Mouse (Mus musculus): ENCODE measurements at regions not wholly inside any gene's neighbourhood (a gene's known extent, or its start where the extent isn't known, plus 50 kb on each side); places are given as distances from the start of the nearest gene placed in this dataset.

- no peaks in the 10 kb centered on the region for H3K36me3 ChIP-seq (ENCODE audit: control insufficient read depth, insufficient read depth)
- no peak overlapping the region for H3K4me3 ChIP-seq
- H3K79me2 ChIP-seq (ENCODE audit: control insufficient read depth, insufficient read depth) = no peaks in the 10 kb centered on the region
- no peak overlapping the region for H3K4me2 ChIP-seq (ENCODE audit: low read depth)
- no peak for TF ChIP-seq SRF (IDR thresholded peaks at IDR 0.05; ENCODE audit: control insufficient read depth, insufficient read length, low read depth)
- TF ChIP-seq USF1 (IDR thresholded peaks at IDR 0.05; ENCODE audit: low read depth) = no peak
- TF ChIP-seq TCF12 (IDR thresholded peaks at IDR 0.05; ENCODE audit: insufficient read depth, poor library complexity, severe bottlenecking) = no peak
- TF ChIP-seq MYOD1 (IDR thresholded peaks at IDR 0.05; ENCODE audit: control insufficient read depth in 1 of 3, insufficient read length in 2 of 3, low read depth in 2 of 3) = no peak
- TF ChIP-seq CEBPB (IDR thresholded peaks at IDR 0.05; ENCODE audit: insufficient read depth, poor library complexity, severe bottlenecking) = no peak
- no peak for TF ChIP-seq TCF3 (IDR thresholded peaks at IDR 0.05; ENCODE audit: insufficient read length, low read depth)
- TF ChIP-seq MAX (IDR thresholded peaks at IDR 0.05; ENCODE audit: low read depth) = no peak
- no peak for TF ChIP-seq E2F4 (IDR thresholded peaks at IDR 0.05; ENCODE audit: insufficient read depth)
- TF ChIP-seq REST (IDR thresholded peaks at IDR 0.05; ENCODE audit: insufficient read depth, insufficient read length) = no peak
- no peak for TF ChIP-seq POLR2AphosphoS2 (IDR thresholded peaks at IDR 0.05; ENCODE audit: insufficient read length, low read depth)
- H3K27me3 ChIP-seq (ENCODE audit: control insufficient read depth, insufficient read depth, insufficient read length) = no peaks in the 10 kb centered on the region
- H3ac ChIP-seq (ENCODE audit: control insufficient read depth, insufficient read length) = no peak overlapping the region
These were observed 229.5 kb upstream of the Ercc4 start for GRCm38 (mm10) chr16:12880011-12880410.

GRCm38 (mm10) chr16:12880481-12880880 is 229.0 kb upstream of the Ercc4 start:
- H3K4me3 ChIP-seq = no peak overlapping the region
- no peaks in the 10 kb centered on the region for H3K36me3 ChIP-seq (ENCODE audit: control insufficient read depth, insufficient read depth)
- no peak overlapping the region for H3ac ChIP-seq (ENCODE audit: control insufficient read depth, insufficient read length)
- H3K27me3 ChIP-seq (ENCODE audit: control insufficient read depth, insufficient read depth, insufficient read length) = no peaks in the 10 kb centered on the region
- no peaks in the 10 kb centered on the region for H3K79me2 ChIP-seq (ENCODE audit: control insufficient read depth, insufficient read depth)
- no peak overlapping the region for H3K4me2 ChIP-seq (ENCODE audit: low read depth)
- TF ChIP-seq SRF (IDR thresholded peaks at IDR 0.05; ENCODE audit: control insufficient read depth, insufficient read length, low read depth) (no peak), MAX (IDR thresholded peaks at IDR 0.05; ENCODE audit: low read depth) (no peak), MYOD1 (IDR thresholded peaks at IDR 0.05; ENCODE audit: control insufficient read depth in 1 of 3, insufficient read length in 2 of 3, low read depth in 2 of 3) (no peak), TCF12 (IDR thresholded peaks at IDR 0.05; ENCODE audit: insufficient read depth, poor library complexity, severe bottlenecking) (no peak), REST (IDR thresholded peaks at IDR 0.05; ENCODE audit: insufficient read depth, insufficient read length) (no peak), TCF3 (IDR thresholded peaks at IDR 0.05; ENCODE audit: insufficient read length, low read depth) (no peak)

GRCm38 (mm10) chr16:12882690-12883089 is 226.8 kb upstream of the Ercc4 start:
- no peak for TF ChIP-seq SRF (IDR thresholded peaks at IDR 0.05; ENCODE audit: control insufficient read depth, insufficient read length, low read depth)
- no peak for TF ChIP-seq CEBPB (IDR thresholded peaks at IDR 0.05; ENCODE audit: insufficient read depth, poor library complexity, severe bottlenecking)
- no peak for TF ChIP-seq POLR2AphosphoS2 (IDR thresholded peaks at IDR 0.05; ENCODE audit: insufficient read length, low read depth)
- no peak for TF ChIP-seq TCF3 (IDR thresholded peaks at IDR 0.05; ENCODE audit: insufficient read length, low read depth)
- TF ChIP-seq REST (IDR thresholded peaks at IDR 0.05; ENCODE audit: insufficient read depth, insufficient read length) = no peak
- no peak for TF ChIP-seq E2F4 (IDR thresholded peaks at IDR 0.05; ENCODE audit: insufficient read depth)
- no peak for TF ChIP-seq MYOG (IDR thresholded peaks at IDR 0.05; ENCODE audit: control insufficient read depth in 1 of 3, insufficient read depth in 1 of 3, insufficient read length in 2 of 3, low read depth in 2 of 3)
- TF ChIP-seq TCF12 (IDR thresholded peaks at IDR 0.05; ENCODE audit: insufficient read depth, poor library complexity, severe bottlenecking) = no peak
- TF ChIP-seq MAX (IDR thresholded peaks at IDR 0.05; ENCODE audit: low read depth) = no peak
- TF ChIP-seq POLR2A (IDR thresholded peaks at IDR 0.05; ENCODE audit: insufficient read length, low read depth) = no peak
- TF ChIP-seq USF1 (IDR thresholded peaks at IDR 0.05; ENCODE audit: low read depth) = no peak
- TF ChIP-seq MYOD1 (IDR thresholded peaks at IDR 0.05; ENCODE audit: control insufficient read depth in 1 of 3, insufficient read length in 2 of 3, low read depth in 2 of 3) = no peak
- Histone ChIP-seq H3K4me3 (no peak overlapping the region), H3K36me3 (ENCODE audit: control insufficient read depth, insufficient read depth) (no peaks in the 10 kb centered on the region), H3K79me2 (ENCODE audit: control insufficient read depth, insufficient read depth) (no peaks in the 10 kb centered on the region), H3ac (ENCODE audit: control insufficient read depth, insufficient read length) (no peak overlapping the region), H3K27me3 (ENCODE audit: control insufficient read depth, insufficient read depth, insufficient read length) (no peaks in the 10 kb centered on the region), H3K4me2 (ENCODE audit: low read depth) (no peak overlapping the region)

GRCm38 (mm10) chr16:12884556-12884955 is 224.9 kb upstream of the Ercc4 start:
- no peak overlapping the region for H3ac ChIP-seq (ENCODE audit: control insufficient read depth, insufficient read length)
- no peak overlapping the region for H3K4me3 ChIP-seq
- TF ChIP-seq SRF (IDR thresholded peaks at IDR 0.05; ENCODE audit: control insufficient read depth, insufficient read length, low read depth) = no peak
- TF ChIP-seq E2F4 (IDR thresholded peaks at IDR 0.05; ENCODE audit: insufficient read depth) = no peak
- no peak for TF ChIP-seq CEBPB (IDR thresholded peaks at IDR 0.05; ENCODE audit: insufficient read depth, poor library complexity, severe bottlenecking)
- TF ChIP-seq USF1 (IDR thresholded peaks at IDR 0.05; ENCODE audit: low read depth) = no peak
- no peak for TF ChIP-seq MYOG (IDR thresholded peaks at IDR 0.05; ENCODE audit: control insufficient read depth in 1 of 3, insufficient read depth in 1 of 3, insufficient read length in 2 of 3, low read depth in 2 of 3)
- TF ChIP-seq REST (IDR thresholded peaks at IDR 0.05; ENCODE audit: insufficient read depth, insufficient read length) = no peak
- no peak for TF ChIP-seq TCF3 (IDR thresholded peaks at IDR 0.05; ENCODE audit: insufficient read length, low read depth)
- TF ChIP-seq TCF12 (IDR thresholded peaks at IDR 0.05; ENCODE audit: insufficient read depth, poor library complexity, severe bottlenecking) = no peak
- TF ChIP-seq MAX (IDR thresholded peaks at IDR 0.05; ENCODE audit: low read depth) = no peak
- no peak for TF ChIP-seq MYOD1 (IDR thresholded peaks at IDR 0.05; ENCODE audit: control insufficient read depth in 1 of 3, insufficient read length in 2 of 3, low read depth in 2 of 3)
- no peak for TF ChIP-seq POLR2A (IDR thresholded peaks at IDR 0.05; ENCODE audit: insufficient read length, low read depth)
- TF ChIP-seq POLR2AphosphoS2 (IDR thresholded peaks at IDR 0.05; ENCODE audit: insufficient read length, low read depth) = no peak
- H3K79me2 ChIP-seq (ENCODE audit: control insufficient read depth, insufficient read depth) = no peaks in the 10 kb centered on the region
- H3K27me3 ChIP-seq (ENCODE audit: control insufficient read depth, insufficient read depth, insufficient read length) = no peaks in the 10 kb centered on the region
- H3K4me2 ChIP-seq (ENCODE audit: low read depth) = no peak overlapping the region
- no peaks in the 10 kb centered on the region for H3K36me3 ChIP-seq (ENCODE audit: control insufficient read depth, insufficient read depth)

- Histone ChIP-seq H3K79me2 (ENCODE audit: control insufficient read depth, insufficient read depth) (no peaks in the 10 kb centered on the region), H3K27me3 (ENCODE audit: control insufficient read depth, insufficient read depth, insufficient read length) (no peaks in the 10 kb centered on the region), H3K36me3 (ENCODE audit: control insufficient read depth, insufficient read depth) (no peaks in the 10 kb centered on the region), H3K4me3 (no peak overlapping the region), H3K4me2 (ENCODE audit: low read depth) (no peak overlapping the region), H3ac (ENCODE audit: control insufficient read depth, insufficient read length) (no peak overlapping the region)
- TF ChIP-seq MAX (IDR thresholded peaks at IDR 0.05; ENCODE audit: low read depth) (no peak), POLR2A (IDR thresholded peaks at IDR 0.05; ENCODE audit: insufficient read length, low read depth) (no peak), MYOG (IDR thresholded peaks at IDR 0.05; ENCODE audit: control insufficient read depth in 1 of 3, insufficient read depth in 1 of 3, insufficient read length in 2 of 3, low read depth in 2 of 3) (no peak), E2F4 (IDR thresholded peaks at IDR 0.05; ENCODE audit: insufficient read depth) (no peak), SRF (IDR thresholded peaks at IDR 0.05; ENCODE audit: control insufficient read depth, insufficient read length, low read depth) (no peak), TCF3 (IDR thresholded peaks at IDR 0.05; ENCODE audit: insufficient read length, low read depth) (no peak), MYOD1 (IDR thresholded peaks at IDR 0.05; ENCODE audit: control insufficient read depth in 1 of 3, insufficient read length in 2 of 3, low read depth in 2 of 3) (no peak), CEBPB (IDR thresholded peaks at IDR 0.05; ENCODE audit: insufficient read depth, poor library complexity, severe bottlenecking) (no peak), POLR2AphosphoS2 (IDR thresholded peaks at IDR 0.05; ENCODE audit: insufficient read length, low read depth) (no peak), USF1 (IDR thresholded peaks at IDR 0.05; ENCODE audit: low read depth) (no peak), REST (IDR thresholded peaks at IDR 0.05; ENCODE audit: insufficient read depth, insufficient read length) (no peak), TCF12 (IDR thresholded peaks at IDR 0.05; ENCODE audit: insufficient read depth, poor library complexity, severe bottlenecking) (no peak)
These were observed 223.4 kb upstream of the Ercc4 start for GRCm38 (mm10) chr16:12886127-12886526.

Measured in myocyte (in vitro differentiated cells).